Mouse (Mus musculus) forebrain, postnatal 0 days (tissue): ENCODE measurements around the gene Sirt1. TPM values are rescaled to one million over a fixed set of nuclear protein-coding genes. Genes with fewer than 3 reads are reported as not detected.
A peak's percentile ranks its signal among the peaks of the same experiment; 100 is the strongest.

ENCODE experiments used
- ATAC-seq: fragments of 200-750 bp; cut with Nextera tagmentation; 2 replicates; pipeline ENCODE4 v1.8.0; 2017; ENCODE audit warnings: mild to moderate bottlenecking, moderate library complexity
- DNase-seq: peaks from one replicate; pipeline ENCODE4 v3.0.0-alpha.2; 2015
- H3K27ac ChIP-seq: fragments of 300-500 bp; sonication (generic); 2 replicates; pipeline ENCODE4 v1.5.1; 2014; ENCODE audit warnings: low read depth, mild to moderate bottlenecking, antibody characterized with exemption, low read length, moderate library complexity, mixed read lengths
- H3K27me3 ChIP-seq: fragments of 300-500 bp; sonication (generic); 2 replicates; pipeline ENCODE4 v1.6.1; 2014; ENCODE audit warnings: mild to moderate bottlenecking, low read length, mixed read lengths; ENCODE audit not compliant: insufficient read depth
- H3K36me3 ChIP-seq: fragments of 300-500 bp; sonication (generic); 2 replicates; pipeline ENCODE4 v1.6.1; 2014; ENCODE audit warnings: mild to moderate bottlenecking, moderate library complexity; ENCODE audit not compliant: insufficient read depth
- H3K4me1 ChIP-seq: fragments of 300-500 bp; sonication (generic); 2 replicates; pipeline ENCODE4 v1.6.1; 2014; ENCODE audit warnings: antibody characterized with exemption; ENCODE audit not compliant: insufficient read depth
- H3K4me2 ChIP-seq: fragments of 300-500 bp; sonication (generic); 2 replicates; pipeline ENCODE4 v1.6.1; 2014; ENCODE audit warnings: low read depth, mild to moderate bottlenecking, moderate library complexity
- H3K4me3 ChIP-seq: fragments of 300-500 bp; sonication (generic); 2 replicates; pipeline ENCODE4 v1.5.1; 2014; ENCODE audit warnings: low read depth, low read length, mixed read lengths
- H3K9ac ChIP-seq: fragments of 300-500 bp; sonication (generic); 2 replicates; pipeline ENCODE4 v1.6.1; 2014; ENCODE audit warnings: mild to moderate bottlenecking
- H3K9me3 ChIP-seq: fragments of 300-500 bp; sonication (generic); 2 replicates; pipeline ENCODE4 v1.6.1; 2016; ENCODE audit warnings: low read length
- CTCF ChIP-seq: sonication (generic); IDR thresholded peaks from 2 replicates; pipeline ENCODE4 v1.5.1; 2016; ENCODE audit warnings: antibody characterized with exemption, control low read depth, low read depth
- whole genome bisulfite sequencing: fragments of 180-500 bp; shearing (Covaris S2); extraction: QIAGEN DNeasy Blood & Tissue Kit; methylation state at CpG from one replicate; pipeline ENCODE4 v1.1.7; 2014; 5-methylcytosine and 5-hydroxymethylcytosine counted together
- polyA plus RNA-seq: library from polyadenylated mRNA; unstranded; fragments of >200 nt; fragmentation: Nextera tagmentation; extraction: Ambion mirVana; gene quantifications from 2 replicates; pipeline ENCODE4 v1.2.1, GENCODE M21; 2015
- total RNA-seq: library from RNA; depleted of rRNA; stranded (reverse); fragments of >200 nt; gene quantifications from 2 replicates; pipeline ENCODE4 v1.2.3, GENCODE M21; 2014

Gene Sirt1
- total and polyA plus RNA-seq, 2 experiments from 2014 or later = 3.3 to 28.3 TPM

GRCm38 (mm10) chr10:63327091-63327490 is 54.4 kb downstream of the Sirt1 start:
- WGBS = 98% methylated on average over 1 of the region's 1 CpGs

GRCm38 (mm10) chr10:63313726-63314125 is 67.8 kb downstream of the Sirt1 start:
- Histone ChIP-seq H3K4me3 (no peak overlapping the region), H3K36me3 (peaks cover 58% of the 10 kb centered on the region), H3K9me3 (no peaks in the 10 kb centered on the region), H3K27me3 (no peaks in the 10 kb centered on the region), H3K4me2 (no peak overlapping the region), H3K4me1 (no peaks in the 10 kb centered on the region), H3K9ac (no peak overlapping the region), H3K27ac (no peak overlapping the region)
- 100% methylated on average over 1 of the region's 1 CpGs for WGBS
- DNase-seq (no peak), ATAC-seq (no peak)
- no peak for TF ChIP-seq CTCF

More at GRCm38 (mm10) chr10:63327091-63327490, 54.4 kb downstream of the Sirt1 start:
- no peaks in the 10 kb centered on the region for H3K9me3 ChIP-seq
- no peaks in the 10 kb centered on the region for H3K4me1 ChIP-seq
- no peak overlapping the region for H3K4me2 ChIP-seq
- TF ChIP-seq CTCF = no peak
- H3K9ac ChIP-seq = no peak overlapping the region
- no peak for DNase-seq
- no peak for ATAC-seq
- H3K27me3 ChIP-seq = no peaks in the 10 kb centered on the region
- H3K27ac ChIP-seq = no peak overlapping the region
- H3K4me3 ChIP-seq = no peak overlapping the region
- H3K36me3 ChIP-seq = peaks cover 31% of the 10 kb centered on the region

- Histone ChIP-seq H3K27ac (no peak overlapping the region), H3K4me2 (no peak overlapping the region), H3K9me3 (no peaks in the 10 kb centered on the region), H3K36me3 (peaks cover 42% of the 10 kb centered on the region), H3K9ac (no peak overlapping the region), H3K27me3 (no peaks in the 10 kb centered on the region), H3K4me3 (no peak overlapping the region), H3K4me1 (no peaks in the 10 kb centered on the region)
- TF ChIP-seq CTCF = peak; percentile 80
- ATAC-seq (peak; percentile 84), DNase-seq (peak; percentile 78)
- WGBS = 40% methylated on average over 10 of the region's 10 CpGs
These were observed 72.7 kb downstream of the Sirt1 start for GRCm38 (mm10) chr10:63308582-63309366.

GRCm38 (mm10) chr10:63302356-63302755 is 79.1 kb downstream of the Sirt1 start:
- 93% methylated on average over 2 of the region's 2 CpGs for WGBS

GRCm38 (mm10) chr10:63282846-63283245 is 98.7 kb downstream of the Sirt1 start:
- TF ChIP-seq CTCF = no peak
- Histone ChIP-seq H3K4me2 (no peak overlapping the region), H3K9ac (no peak overlapping the region), H3K36me3 (peaks cover 51% of the 10 kb centered on the region), H3K27ac (no peak overlapping the region), H3K27me3 (no peaks in the 10 kb centered on the region), H3K4me3 (no peak overlapping the region), H3K9me3 (no peaks in the 10 kb centered on the region), H3K4me1 (no peaks in the 10 kb centered on the region)
- no peak for DNase-seq
- no peak for ATAC-seq
- 86% methylated on average over 7 of the region's 7 CpGs for WGBS

More at GRCm38 (mm10) chr10:63302356-63302755, 79.1 kb downstream of the Sirt1 start:
- H3K27ac ChIP-seq = no peak overlapping the region
- H3K4me1 ChIP-seq = no peaks in the 10 kb centered on the region
- no peak overlapping the region for H3K4me2 ChIP-seq
- ATAC-seq = no peak
- H3K9me3 ChIP-seq = no peaks in the 10 kb centered on the region
- no peaks in the 10 kb centered on the region for H3K27me3 ChIP-seq
- no peak for DNase-seq
- no peak overlapping the region for H3K4me3 ChIP-seq
- TF ChIP-seq CTCF = no peak
- H3K36me3 ChIP-seq = peaks cover 36% of the 10 kb centered on the region
- H3K9ac ChIP-seq = no peak overlapping the region

- Histone ChIP-seq H3K4me3 (no peak overlapping the region), H3K27ac (no peak overlapping the region), H3K4me2 (no peak overlapping the region), H3K9ac (no peak overlapping the region), H3K4me1 (no peaks in the 10 kb centered on the region), H3K27me3 (no peaks in the 10 kb centered on the region), H3K9me3 (no peaks in the 10 kb centered on the region), H3K36me3 (peaks cover 47% of the 10 kb centered on the region)
- 92% methylated on average over 4 of the region's 4 CpGs for WGBS
- ATAC-seq (no peak), DNase-seq (no peak)
- TF ChIP-seq CTCF = no peak
These were observed 99.1 kb downstream of the Sirt1 start for GRCm38 (mm10) chr10:63282417-63282816.

- no peak overlapping the region for H3K9ac ChIP-seq
- H3K4me2 ChIP-seq = no peak overlapping the region
- H3K36me3 ChIP-seq = peaks cover 36% of the 10 kb centered on the region
- ATAC-seq (no peak), DNase-seq (no peak)
- no peak overlapping the region for H3K27ac ChIP-seq
- no peaks in the 10 kb centered on the region for H3K9me3 ChIP-seq
- no peak for TF ChIP-seq CTCF
- H3K4me1 ChIP-seq = no peaks in the 10 kb centered on the region
- H3K4me3 ChIP-seq = no peak overlapping the region
- no peaks in the 10 kb centered on the region for H3K27me3 ChIP-seq
- WGBS = 93% methylated on average over 3 of the region's 3 CpGs
These were observed 101.7 kb downstream of the Sirt1 start for GRCm38 (mm10) chr10:63279851-63280250.
